Mouse (Mus musculus) neural tube, embryonic 14.5 days (tissue): Measurements from ENCODE around the gene Tsc22d4. TPM values are rescaled to one million over a fixed set of nuclear protein-coding genes. Genes with fewer than 3 reads are reported as not detected.

Experiments
- ATAC-seq: fragments of 200-750 bp; cut with Nextera tagmentation; 2 replicates; pipeline ENCODE4 v1.8.0; 2017; ENCODE audit warnings: low read depth, mild to moderate bottlenecking, moderate TSS enrichment, moderate library complexity
- H3K27ac ChIP-seq: fragments of 300-500 bp; sonication (generic); 2 replicates; pipeline ENCODE4 v1.5.1; 2014; ENCODE audit warnings: low read depth, mild to moderate bottlenecking, control low read depth, low read length, moderate library complexity, mixed read lengths
- H3K27me3 ChIP-seq: fragments of 300-500 bp; sonication (generic); 2 replicates; pipeline ENCODE4 v1.6.1; 2014; ENCODE audit warnings: low read length; ENCODE audit not compliant: control insufficient read depth, insufficient read depth
- H3K36me3 ChIP-seq: fragments of 300-500 bp; sonication (generic); 2 replicates; pipeline ENCODE4 v1.6.1; 2014; ENCODE audit warnings: low read length, mixed read lengths; ENCODE audit not compliant: control insufficient read depth, insufficient read depth
- H3K4me1 ChIP-seq: fragments of 300-500 bp; sonication (generic); 2 replicates; pipeline ENCODE4 v1.6.1; 2014; ENCODE audit warnings: low read length; ENCODE audit not compliant: control insufficient read depth, insufficient read depth
- H3K4me2 ChIP-seq: fragments of 300-500 bp; sonication (generic); 2 replicates; pipeline ENCODE4 v1.6.1; 2014; ENCODE audit warnings: mild to moderate bottlenecking, low read depth, low read length, control low read depth
- H3K4me3 ChIP-seq: fragments of 300-500 bp; sonication (generic); 2 replicates; pipeline ENCODE4 v1.5.1; 2014; ENCODE audit warnings: low read depth, low read length, control low read depth, mixed read lengths
- H3K9ac ChIP-seq: fragments of 300-500 bp; sonication (generic); replicated peaks from 2 replicates; pipeline ENCODE4 v1.6.1; 2014; ENCODE audit warnings: low read depth, mild to moderate bottlenecking, control low read depth, low read length, mixed read lengths
- H3K9me3 ChIP-seq: fragments of 300-500 bp; sonication (generic); 2 replicates; pipeline ENCODE4 v1.6.1; 2016; ENCODE audit warnings: low read length; ENCODE audit not compliant: control insufficient read depth
- WGBS: fragments of 180-500 bp; shearing (Covaris S2); extraction: QIAGEN DNeasy Blood & Tissue Kit; methylation state at CpG from one replicate; pipeline ENCODE4 v1.1.7; 2014; 5-methylcytosine and 5-hydroxymethylcytosine counted together
- polyA plus RNA-seq: library from polyadenylated mRNA; unstranded; fragments of >200 nt; fragmentation: Nextera tagmentation; extraction: Ambion mirVana; gene quantifications from 2 replicates; pipeline ENCODE4 v1.2.1, GENCODE M21; 2014

The Tsc22d4 gene
- polyA plus RNA-seq, 1 experiment from 2014 or later: 85.1 TPM

GRCm38 (mm10) chr5:137738516-137738915 is 7.0 kb upstream of the Tsc22d4 start:
- H3K4me1 ChIP-seq: peaks cover 54% of the 10 kb centered on the region
- H3K27me3 ChIP-seq: no peaks in the 10 kb centered on the region
- no peak overlapping the region for H3K4me3 ChIP-seq
- no peaks in the 10 kb centered on the region for H3K9me3 ChIP-seq
- H3K27ac ChIP-seq: peak overlapping the region; percentile 12; the same call in 1 of the 2 replicates
- H3K36me3 ChIP-seq: peaks cover 16% of the 10 kb centered on the region; the same call in 1 of the 2 replicates
- peak overlapping the region; percentile 90 for H3K4me2 ChIP-seq
- WGBS: 30% methylated on average over 5 of the region's 5 CpGs
- ATAC-seq: no peak
- no peak overlapping the region; the same call in 1 of the 2 replicates for H3K9ac ChIP-seq

GRCm38 (mm10) chr5:137739471-137739870 is 6.1 kb upstream of the Tsc22d4 start:
- no peaks in the 10 kb centered on the region for H3K9me3 ChIP-seq
- H3K4me1 ChIP-seq: peaks cover 45% of the 10 kb centered on the region
- peaks cover 16% of the 10 kb centered on the region; the same call in 1 of the 2 replicates for H3K36me3 ChIP-seq
- whole genome bisulfite sequencing: 38% methylated on average over 9 of the region's 9 CpGs
- H3K4me2 ChIP-seq: peak overlapping the region; percentile 90
- H3K4me3 ChIP-seq: peak overlapping the region; percentile 70
- no peak for ATAC-seq
- H3K27me3 ChIP-seq: no peaks in the 10 kb centered on the region
- H3K27ac ChIP-seq: no peak overlapping the region; the same call in 1 of the 2 replicates
- peak overlapping the region; percentile 83 for H3K9ac ChIP-seq

GRCm38 (mm10) chr5:137740506-137740905 is 5.0 kb upstream of the Tsc22d4 start:
- Histone ChIP-seq H3K4me3 (peak overlapping the region; percentile 70), H3K27ac (peak overlapping the region; percentile 77), H3K9me3 (no peaks in the 10 kb centered on the region), H3K4me2 (peak overlapping the region; percentile 90), H3K9ac (peak overlapping the region; percentile 83), H3K36me3 (peaks cover 10% of the 10 kb centered on the region; the same call in 1 of the 2 replicates), H3K27me3 (no peaks in the 10 kb centered on the region), H3K4me1 (peaks cover 35% of the 10 kb centered on the region)
- 4% methylated on average over 11 of the region's 11 CpGs for WGBS
- ATAC-seq: peak; percentile 10

DNA sequence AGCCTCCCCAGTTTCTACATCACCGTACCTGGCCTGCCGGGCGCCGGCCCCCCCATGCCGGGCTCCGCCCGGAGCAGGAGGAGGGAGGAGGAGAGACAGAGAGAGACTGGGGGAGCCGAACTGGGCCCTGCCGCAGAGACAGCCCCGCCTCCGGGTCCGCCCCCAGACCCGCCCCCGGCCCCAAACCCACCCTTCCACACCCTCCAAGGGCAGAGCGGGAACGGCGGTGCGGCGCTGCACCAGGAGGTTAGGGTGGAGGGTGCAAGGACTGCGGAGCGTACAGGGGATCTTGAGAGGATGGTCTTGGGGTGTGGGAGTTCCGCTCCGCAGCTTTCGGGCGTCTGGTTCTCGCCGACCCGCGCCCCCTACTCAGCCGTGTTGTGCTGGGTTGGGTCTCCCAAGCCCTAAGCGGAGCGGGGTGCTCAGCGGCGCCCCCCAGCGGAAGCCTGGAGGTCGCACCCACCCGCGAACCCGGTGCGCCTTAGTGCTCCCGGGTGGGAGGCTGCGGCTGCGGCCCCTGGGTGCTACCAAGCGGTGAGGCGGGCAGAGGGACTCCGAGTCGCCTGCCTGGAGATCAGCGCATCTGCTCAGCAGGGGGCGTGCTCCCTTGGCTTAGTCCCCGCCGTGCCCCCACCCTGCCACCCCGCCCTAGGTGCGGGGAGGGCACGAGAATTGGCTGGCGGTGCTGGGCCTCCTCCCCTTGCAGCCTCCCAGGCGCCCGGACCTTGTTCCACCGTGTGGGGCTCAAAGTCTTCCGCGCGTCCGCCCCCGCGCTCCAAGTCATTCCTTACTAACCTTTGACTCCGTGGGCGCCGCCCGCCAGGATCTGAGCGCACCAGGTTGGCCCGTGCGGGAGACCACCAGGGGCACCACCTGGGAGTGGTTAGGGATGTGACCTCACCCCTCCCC is 4.3 kb upstream of the Tsc22d4 start, which contains the start of gene Nyap1:
Nyap1 (minus strand) TSS at position 585 of the 909 bp plus-strand sequence.
- peak; percentile 83 for ATAC-seq
- Histone ChIP-seq H3K9me3 (no peaks in the 10 kb centered on the region), H3K27ac (peak within 1 kb of the TSS; percentile 77), H3K9ac (peak within 1 kb of the TSS; percentile 83), H3K36me3 (peaks cover 4% of the 10 kb centered on the region; the same call in 1 of the 2 replicates), H3K27me3 (no peaks in the 10 kb centered on the region), H3K4me1 (peaks cover 33% of the 10 kb centered on the region), H3K4me2 (peak within 1 kb of the TSS; percentile 90), H3K4me3 (peak within 1 kb of the TSS; percentile 70)
- WGBS: under 1% methylated on average over 58 of the region's 71 CpGs

DNA sequence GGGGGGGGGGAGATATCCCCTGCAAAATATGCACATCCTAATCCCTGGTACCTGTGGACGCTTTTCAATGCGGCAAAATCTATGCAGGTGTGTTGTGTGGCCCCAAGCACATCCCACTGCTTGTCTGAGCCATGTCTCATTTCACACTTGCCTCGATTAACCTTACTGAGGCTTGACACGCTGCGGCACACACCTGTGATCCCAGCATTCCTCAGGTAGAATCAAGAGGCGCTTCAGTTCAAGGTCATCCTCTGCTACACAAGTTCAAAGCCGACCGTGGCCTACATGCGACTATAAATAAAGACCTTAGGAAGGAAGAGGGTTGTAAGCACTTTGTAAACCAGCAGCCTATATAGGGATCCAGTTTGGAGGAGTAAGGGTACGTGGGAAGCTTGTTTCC is 3.5 kb upstream of the Tsc22d4 start:
- Histone ChIP-seq H3K4me3 (peak overlapping the region; percentile 70; the same call in 1 of the 2 replicates), H3K27me3 (no peaks in the 10 kb centered on the region), H3K36me3 (peaks cover 2% of the 10 kb centered on the region; the same call in 1 of the 2 replicates), H3K4me1 (peaks cover 37% of the 10 kb centered on the region), H3K9me3 (no peaks in the 10 kb centered on the region), H3K27ac (no peak overlapping the region), H3K9ac (peak overlapping the region; percentile 83; the same call in 1 of the 2 replicates), H3K4me2 (peak overlapping the region; percentile 90)
- WGBS: 72% methylated on average over 10 of the region's 10 CpGs
- ATAC-seq: no peak

DNA sequence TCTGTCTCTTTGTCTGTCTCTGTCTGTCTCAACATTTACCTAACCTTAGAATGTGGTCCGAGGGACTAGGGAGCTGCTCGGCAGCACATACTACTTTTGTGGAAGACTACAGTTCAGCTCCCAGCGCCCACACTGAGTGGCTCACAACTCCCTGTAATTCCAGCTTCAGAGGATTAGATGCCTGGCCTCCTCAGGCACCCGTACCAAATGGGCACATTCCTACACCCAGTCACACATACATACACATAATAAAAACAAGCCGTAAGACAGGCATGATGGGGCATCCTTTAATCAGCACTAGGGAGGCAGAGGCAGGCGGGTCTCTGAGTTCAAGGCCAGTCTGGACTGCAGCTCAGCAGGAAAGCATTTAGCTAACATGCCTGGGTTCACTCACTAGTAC is 2.7 kb upstream of the Tsc22d4 start:
- Histone ChIP-seq H3K27me3 (no peaks in the 10 kb centered on the region), H3K4me3 (no peak overlapping the region), H3K9me3 (no peaks in the 10 kb centered on the region), H3K4me1 (peaks cover 41% of the 10 kb centered on the region), H3K4me2 (no peak overlapping the region), H3K36me3 (no peaks in the 10 kb centered on the region; the same call in 1 of the 2 replicates), H3K27ac (no peak overlapping the region), H3K9ac (no peak overlapping the region)
- no peak for ATAC-seq
- WGBS: 94% methylated on average over 6 of the region's 6 CpGs

GRCm38 (mm10) chr5:137744197-137744596 is 1.3 kb upstream of the Tsc22d4 start:
- no peak overlapping the region for H3K9ac ChIP-seq
- no peak overlapping the region for H3K27ac ChIP-seq
- no peaks in the 10 kb centered on the region for H3K9me3 ChIP-seq
- H3K27me3 ChIP-seq: no peaks in the 10 kb centered on the region
- ATAC-seq: no peak
- WGBS: 86% methylated on average over 7 of the region's 7 CpGs
- H3K4me2 ChIP-seq: no peak overlapping the region
- peaks cover 38% of the 10 kb centered on the region for H3K4me1 ChIP-seq
- H3K4me3 ChIP-seq: no peak overlapping the region
- H3K36me3 ChIP-seq: no peaks in the 10 kb centered on the region

- Histone ChIP-seq H3K4me1 (peaks cover 25% of the 10 kb centered on the region), H3K27me3 (no peaks in the 10 kb centered on the region), H3K4me2 (peak overlapping the region; percentile 98), H3K4me3 (peak overlapping the region; percentile 42), H3K9ac (peak overlapping the region; percentile 71), H3K36me3 (no peaks in the 10 kb centered on the region), H3K9me3 (no peaks in the 10 kb centered on the region), H3K27ac (peak overlapping the region; percentile 81)
- peak; percentile 9; the same call in 1 of the 2 replicates for ATAC-seq
- 0% methylated on average over 20 of the region's 20 CpGs for WGBS
Measured at GRCm38 (mm10) chr5:137746282-137746850, 836 bp downstream of the Tsc22d4 start.
